Mouse (Mus musculus) adrenal gland, adult (tissue): ENCODE results near the gene Slc9a9.
"Not testable (repeated sequence)": the region's sequence is repeated elsewhere in the genome, so short reads cannot be mapped to it uniquely, and the experiment has no call there.

Experiments used
- DNase-seq, 2 experiments: peaks; one replicate each; pipeline ENCODE4 v3.0.0; 2022 to 2023; ENCODE audit warnings: low spot score in 1 of 2; ENCODE audit not compliant: inconsistent age in 2 of 2

Gene Slc9a9

DNA sequence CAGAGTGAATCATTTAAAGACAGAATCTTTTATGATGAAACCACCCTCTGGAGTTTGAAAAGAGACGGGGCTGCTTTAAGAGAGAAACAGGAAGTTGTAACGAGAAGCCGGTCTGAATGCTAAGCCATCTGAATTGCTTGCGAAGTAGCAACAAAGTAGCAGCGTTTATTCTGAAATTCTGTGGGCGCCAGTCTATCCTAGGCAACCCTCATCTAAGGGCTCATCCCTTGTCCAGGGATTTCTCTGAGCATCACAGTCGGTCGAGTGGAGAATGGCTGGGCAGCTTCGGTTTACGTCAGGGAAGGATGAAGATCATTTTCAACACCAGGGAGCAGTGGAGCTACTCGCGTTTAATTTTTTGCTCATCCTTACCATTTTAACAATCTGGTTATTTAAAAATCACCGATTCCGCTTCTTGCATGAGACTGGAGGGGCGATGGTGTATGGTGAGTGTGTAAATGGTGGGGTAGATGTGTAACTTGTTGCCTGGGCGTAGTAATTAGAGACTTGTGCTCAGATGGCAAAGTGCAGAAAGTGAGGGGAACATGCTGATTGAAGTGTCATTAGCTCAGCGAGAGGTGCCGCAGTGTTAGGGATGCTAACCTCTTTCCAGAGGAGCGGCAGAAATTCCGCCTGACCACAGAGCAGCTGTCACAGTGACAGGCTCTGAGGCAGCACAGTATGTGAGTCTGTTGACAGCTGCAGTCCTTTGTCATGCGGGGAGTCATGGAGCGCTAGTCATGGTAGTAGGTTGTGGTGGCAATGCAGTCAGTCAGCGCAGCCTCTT, at the start of gene Slc9a9:
Gene Slc9a9, plus strand, starts transcription at position 119 of the 787 bp plus-strand sequence.
- peak; percentile 25 to 68 for DNase-seq

DNA sequence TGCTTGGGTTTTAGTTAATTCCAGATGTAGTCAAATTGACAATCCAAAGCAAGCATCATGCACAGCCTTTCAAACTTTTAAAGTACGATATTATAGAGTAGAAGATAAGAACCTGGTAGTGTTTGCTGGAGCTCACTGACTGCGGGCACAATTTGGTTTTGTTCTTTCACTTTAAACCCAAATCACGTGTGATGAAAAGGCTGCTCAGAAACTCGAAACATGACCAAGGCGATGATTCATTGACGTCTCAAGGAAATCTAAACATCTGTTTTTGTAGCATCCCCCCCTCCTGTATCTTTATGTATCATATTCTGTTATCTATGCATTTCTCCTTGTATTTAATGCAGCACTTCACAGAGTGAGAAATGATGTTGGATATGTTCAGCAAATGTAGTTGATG, 49.4 kb upstream of the Slc9a9 start:
- DNase-seq, result no peak

DNA sequence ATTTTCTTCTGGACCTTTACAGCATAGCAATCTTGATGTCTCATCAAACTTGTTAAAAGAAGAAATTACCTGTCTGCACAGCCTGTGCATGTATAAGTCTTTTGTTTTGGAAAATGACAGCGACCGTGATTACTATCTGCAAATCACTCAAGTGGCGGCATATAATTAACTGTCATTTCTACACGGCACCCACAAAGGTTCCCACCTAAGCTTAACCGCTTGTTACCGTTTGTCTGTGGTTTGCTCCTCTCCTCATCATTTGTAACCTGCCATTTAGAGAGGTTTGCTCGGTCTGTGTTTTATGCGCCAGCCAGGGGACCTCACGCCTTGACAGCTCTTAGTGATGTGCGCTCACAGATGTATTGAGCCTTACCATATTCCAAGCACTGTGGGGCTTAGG, 48.9 kb upstream of the Slc9a9 start:
- DNase-seq, result no peak

DNA sequence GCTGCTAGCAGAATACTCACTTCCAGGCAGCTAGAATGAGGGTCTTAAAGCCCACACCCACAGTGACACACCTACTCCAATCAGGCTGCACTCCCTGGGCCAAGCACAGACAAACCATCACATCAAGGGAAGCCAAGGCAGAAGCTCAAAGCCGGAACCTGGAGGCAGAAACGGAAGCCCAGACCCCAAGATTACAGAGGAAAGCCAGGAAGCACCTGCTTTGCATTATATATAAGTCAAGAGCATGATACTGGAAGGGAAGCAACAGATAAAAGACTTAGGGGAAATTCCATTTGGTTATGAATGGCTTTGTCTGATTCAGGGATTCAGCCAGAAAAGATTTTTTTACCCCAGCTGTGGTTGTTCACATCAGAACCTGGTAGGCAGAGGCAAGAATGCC, 47.8 kb upstream of the Slc9a9 start:
- DNase-seq, result no peak

DNA sequence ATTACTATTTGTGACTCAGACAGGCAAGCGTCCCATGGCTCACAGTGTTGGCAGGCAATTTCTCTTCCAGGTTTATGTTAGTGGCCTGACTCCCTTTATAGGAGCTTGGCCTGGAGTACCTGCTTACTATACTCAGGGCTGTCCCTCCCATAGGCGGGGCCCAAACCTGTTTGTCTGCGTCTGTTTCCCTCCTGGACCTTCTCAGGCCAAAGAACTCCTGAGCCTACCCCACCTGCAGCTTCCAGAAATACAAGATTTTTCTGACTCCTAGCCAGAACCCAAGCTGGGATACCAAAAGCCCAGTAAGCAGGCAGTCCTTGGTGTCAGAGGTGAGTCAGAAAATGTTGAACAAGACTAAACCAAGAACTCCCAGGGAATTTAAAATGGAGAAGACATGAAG, 43.0 kb upstream of the Slc9a9 start:
- no peak for DNase-seq

DNA sequence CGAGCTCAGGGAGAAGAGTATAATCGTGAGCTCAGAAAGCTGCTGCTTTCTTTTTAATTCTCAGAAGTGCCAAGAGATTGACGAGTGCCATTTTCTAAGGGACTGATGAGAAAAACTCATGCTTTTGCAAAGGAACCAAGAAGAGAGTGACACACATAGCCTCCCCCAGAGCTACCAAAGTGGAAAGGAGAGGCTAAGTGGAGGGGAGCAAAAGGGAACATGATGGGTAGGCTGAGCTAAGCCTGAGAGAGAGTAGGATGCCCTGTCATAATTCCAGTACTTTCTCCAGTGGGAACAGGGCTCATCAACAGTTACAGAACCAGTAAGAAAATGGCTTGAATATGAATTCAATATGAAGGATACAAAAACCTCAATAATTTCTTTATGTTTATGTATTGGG, 40.8 kb upstream of the Slc9a9 start:
- DNase-seq, result no peak

DNA sequence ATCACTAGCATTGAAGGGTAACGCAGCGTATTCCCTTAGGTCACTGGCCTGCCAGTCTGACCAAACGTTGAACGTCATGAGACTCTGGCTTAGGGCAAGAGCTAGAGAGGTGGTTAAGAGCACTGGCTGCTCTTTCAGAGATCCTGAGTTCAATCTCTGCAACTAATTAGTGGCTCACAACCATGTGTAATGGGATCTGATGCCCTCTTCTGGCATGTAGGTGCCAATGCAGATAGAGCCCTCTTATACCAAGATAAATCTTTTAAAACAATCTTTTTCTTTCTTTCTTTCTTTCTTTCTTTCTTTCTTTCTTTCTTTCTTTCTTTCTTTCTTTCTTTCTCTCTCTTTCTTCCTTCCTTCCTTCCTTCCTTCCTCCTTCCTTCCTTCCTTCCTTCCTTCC, 35.4 kb upstream of the Slc9a9 start:
- DNase-seq, result not testable (repeated sequence)

DNA sequence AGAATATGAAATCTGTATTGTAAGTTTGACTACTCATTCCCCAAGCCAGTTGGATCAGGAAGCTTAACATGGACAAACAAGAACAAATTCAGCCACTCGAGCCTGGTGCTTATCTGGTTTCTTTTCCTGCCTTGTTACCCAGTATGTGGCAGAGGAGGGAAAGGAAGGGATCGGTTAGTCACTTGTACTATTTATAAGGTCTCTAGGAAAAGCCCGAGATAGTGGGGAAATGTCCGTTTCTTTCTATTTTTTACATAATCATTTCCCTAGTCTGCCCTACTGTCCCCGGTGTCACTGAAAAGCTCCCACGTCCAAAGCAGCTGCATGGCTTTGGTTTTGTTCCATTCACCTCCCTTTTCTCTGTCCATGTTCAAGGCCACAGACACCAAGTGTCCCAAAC, 24.1 kb upstream of the Slc9a9 start:
- peak in 1 of 2 experiments; percentile 35 for DNase-seq

DNA sequence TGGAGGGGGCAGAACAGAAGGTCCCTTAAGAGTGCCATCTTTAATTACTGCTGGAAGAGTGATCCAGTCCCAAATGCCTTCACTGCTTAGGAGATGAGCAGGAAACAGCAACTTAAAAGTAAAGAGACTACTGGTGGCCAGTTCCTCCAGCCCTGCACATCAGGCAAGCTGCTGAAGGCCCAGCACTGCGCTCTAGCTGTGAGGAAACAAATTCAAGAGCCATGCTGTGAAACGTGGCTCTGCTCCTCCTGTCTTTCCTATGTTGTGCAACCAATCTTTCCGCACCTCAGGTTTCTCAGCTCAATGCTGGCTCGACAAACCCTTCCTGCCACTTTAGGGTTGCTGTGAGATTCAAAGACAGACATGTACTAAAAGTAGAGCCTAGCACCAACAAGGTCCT, 22.3 kb upstream of the Slc9a9 start:
- DNase-seq, result no peak

DNA sequence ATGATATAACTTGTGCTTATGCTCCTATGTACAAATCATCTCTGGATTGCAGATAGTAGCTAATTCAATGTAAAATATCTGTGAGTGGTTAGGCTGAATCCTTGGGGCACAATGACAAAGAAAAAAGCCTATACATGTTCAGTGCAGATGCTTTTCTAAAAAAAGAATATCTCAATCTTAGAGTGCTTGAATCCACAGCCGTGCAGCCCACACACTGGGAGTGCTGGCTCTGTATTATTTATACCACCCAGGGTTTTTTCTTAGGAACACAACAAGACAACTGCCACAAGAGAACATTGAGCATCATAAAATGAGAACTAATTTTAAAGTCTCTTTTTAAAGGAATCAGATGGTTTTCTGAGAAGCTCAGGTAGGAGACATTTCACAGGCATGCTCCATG, 19.7 kb upstream of the Slc9a9 start:
- no peak for DNase-seq

DNA sequence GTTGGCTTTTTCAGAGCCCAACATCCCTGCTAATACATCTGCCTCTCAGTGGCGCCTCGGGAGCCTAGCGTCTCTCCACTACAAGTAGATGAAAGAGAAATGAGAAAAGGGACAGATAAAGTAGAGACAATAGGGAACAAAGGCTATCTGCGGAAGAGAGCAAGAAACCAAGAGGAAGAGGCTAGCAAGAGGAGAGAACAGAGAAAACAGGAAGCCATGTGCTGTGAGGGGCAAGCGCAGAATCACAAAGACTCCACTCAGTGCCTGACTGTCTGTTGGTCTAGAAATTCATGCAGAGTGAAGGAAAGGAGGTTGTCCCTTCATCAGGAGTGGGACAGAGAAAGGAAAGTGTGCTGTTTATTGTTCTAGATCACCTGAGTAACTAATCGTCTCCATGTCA, 16.5 kb upstream of the Slc9a9 start:
- DNase-seq, result no peak

DNA sequence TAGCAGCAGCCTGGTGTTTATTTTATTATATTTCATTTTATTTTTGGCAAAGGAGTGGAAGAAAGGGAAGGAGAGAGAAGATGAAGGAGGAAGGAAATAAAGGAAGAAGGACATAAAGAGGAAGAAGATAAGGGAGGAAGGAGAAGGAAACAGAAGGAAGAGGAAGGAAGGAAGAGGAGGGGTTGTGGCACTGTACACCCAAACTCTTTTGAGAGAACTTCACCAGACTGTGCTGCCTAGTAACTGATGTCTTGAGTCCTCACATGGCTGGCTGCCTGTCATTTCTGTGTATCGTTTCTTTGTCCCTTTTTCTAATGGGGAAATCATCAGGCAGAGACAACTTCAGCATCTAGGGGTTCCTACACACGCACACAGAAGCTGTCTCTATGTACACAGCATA, 15.9 kb upstream of the Slc9a9 start:
- DNase-seq, result no peak

DNA sequence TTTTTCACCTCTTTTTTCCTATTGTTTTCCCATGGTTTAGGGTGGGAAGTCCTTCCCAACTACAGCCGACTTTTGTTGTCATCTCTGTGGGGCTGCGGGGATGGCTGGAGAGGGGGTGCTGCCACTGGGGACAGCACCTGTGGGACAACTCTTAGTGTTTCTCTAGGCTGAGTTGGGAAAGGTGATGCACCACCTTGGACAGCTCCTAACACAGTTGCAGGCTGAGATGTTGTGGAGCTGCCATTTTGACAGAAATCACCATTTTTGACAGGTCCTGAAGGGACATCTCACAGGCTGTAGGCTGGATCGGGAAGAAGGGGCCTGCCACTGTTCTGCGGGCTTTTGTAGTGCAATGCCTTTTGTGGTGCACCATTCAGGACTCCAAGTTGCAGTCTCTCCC, 13.4 kb upstream of the Slc9a9 start:
- no peak for DNase-seq

DNA sequence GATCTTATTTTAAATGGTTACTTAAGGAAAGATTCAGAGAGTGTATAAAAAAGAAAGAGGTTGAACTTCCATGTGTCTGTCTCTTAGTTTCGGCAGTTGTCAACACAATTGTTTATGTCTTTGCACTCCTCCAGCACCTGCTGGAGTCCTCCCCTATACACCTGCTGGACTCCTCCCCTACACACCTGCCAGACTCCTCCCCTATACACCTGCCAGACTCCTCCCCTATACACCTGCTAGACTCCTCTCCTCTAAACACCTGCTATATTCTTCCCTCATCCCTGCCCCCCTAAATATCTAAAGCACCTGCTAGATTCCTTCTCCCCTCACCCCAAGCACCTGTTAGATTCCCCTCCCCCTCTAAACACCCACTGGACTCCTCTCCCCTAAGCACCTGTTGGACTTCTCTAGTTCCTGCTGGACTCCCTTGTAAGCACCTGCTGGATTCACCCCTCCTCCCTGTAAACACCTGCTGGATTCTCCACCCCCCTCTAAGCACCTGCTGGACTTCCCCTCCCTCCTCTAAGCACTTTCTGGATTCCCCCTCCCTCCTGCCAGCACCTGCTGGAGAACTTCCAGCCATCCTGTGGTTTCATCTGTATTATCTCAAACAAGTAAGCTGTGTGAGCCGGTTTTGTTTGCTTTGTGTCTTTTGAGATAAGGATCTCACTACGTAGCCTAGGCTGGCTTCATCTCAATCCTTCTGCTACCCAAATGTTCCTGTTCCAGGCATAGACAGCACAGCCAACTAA, 10.1 kb upstream of the Slc9a9 start:
- DNase-seq, result no peak

DNA sequence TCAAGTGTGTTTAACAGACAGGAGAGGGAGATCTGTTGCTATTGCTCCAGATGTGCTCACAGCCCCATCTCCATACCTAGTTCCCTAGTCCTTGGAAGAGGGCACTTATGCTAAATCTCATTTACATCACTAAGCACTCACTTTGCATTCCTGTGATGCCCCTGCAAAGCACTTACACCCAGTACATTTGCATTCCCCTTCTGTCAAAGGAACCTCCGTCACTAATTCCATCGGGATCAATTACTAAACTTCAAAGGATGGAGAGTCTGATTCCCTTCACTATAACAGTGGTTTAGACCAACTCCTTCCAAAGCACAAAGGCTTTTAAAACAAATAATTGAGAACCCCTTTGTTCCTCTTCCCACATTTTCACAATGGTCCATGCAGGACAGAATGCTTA, 7.9 kb upstream of the Slc9a9 start:
- DNase-seq, result no peak

DNA sequence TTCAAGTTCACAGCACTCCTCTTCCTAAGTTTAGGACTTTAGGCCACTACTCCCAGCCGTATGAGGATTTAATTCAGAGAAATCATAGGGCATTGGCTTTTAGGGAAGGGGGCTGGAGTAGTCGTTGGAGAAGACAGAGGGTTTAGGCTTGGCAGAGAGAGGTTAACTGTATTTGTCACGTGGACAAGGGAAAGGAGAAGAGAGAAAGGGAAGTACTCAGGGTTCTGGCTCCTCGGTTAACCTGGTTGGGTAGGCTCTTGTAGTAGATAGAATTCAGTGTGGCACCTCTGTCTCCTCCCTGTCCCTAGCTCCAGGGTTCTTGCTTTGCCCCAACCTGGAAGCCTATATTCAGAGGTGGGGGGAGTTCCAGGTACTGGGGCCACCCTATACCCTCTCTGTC, 4.5 kb upstream of the Slc9a9 start:
- DNase-seq, result no peak

DNA sequence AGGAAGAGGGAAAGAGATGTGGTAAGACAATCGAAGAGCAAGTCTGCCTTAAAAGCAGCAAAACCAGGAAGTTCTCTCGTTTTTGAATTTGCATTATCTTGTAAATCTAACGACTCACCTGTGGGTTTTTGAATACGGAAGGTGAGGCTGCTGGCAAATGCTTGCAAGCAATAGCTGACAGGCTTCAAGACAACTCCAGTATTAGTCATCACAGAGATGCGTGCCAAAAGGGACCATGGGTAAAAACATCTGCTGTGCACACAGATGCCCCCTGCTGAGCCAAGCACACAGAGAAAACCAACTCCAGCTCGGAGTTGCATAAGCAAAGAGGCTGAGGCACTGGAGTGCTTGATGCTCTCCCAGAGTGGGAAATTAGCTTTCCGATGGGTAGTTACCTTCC, 1.1 kb upstream of the Slc9a9 start:
- DNase-seq, result peak; percentile 23 to 58

DNA sequence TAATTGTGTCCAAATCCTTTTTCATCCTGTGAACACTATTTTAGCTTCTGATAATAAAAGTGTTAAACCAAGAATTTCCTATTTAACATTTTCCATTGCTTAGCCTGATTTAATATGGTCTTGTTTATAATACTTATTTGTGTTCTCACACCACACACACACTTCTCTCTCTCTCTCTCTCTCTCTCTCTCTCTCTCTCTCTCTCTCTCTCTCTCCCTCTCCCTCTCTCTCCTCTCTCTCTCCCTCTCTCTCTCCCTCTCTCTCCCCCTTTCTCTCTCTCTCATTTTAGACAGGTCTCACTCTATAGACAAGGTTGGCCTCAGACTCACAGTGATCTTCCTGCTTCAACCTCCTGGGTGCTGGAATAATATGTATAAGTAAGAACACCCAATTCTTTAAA, 995 bp downstream of the Slc9a9 start:
- no peak for DNase-seq

DNA sequence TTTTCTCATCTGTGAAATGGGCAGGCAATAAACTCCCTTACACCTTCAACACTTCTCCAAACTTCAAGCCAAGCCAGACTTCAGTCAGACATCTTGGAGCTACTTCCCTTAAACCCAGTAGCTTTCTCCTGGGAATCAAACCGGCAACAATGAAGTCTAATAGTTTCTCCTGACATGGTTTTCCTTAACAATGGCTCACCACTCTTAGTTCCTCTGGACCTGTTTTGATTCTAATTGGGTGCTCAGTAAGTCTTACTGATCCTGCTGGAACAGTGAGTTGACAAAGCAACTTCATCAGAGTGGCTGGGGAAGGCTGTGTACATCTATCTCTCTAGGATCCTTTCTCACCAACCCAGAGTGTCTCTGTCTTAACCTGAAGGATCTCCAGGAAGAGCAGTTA, 5.0 kb downstream of the Slc9a9 start:
- DNase-seq, result no peak

DNA sequence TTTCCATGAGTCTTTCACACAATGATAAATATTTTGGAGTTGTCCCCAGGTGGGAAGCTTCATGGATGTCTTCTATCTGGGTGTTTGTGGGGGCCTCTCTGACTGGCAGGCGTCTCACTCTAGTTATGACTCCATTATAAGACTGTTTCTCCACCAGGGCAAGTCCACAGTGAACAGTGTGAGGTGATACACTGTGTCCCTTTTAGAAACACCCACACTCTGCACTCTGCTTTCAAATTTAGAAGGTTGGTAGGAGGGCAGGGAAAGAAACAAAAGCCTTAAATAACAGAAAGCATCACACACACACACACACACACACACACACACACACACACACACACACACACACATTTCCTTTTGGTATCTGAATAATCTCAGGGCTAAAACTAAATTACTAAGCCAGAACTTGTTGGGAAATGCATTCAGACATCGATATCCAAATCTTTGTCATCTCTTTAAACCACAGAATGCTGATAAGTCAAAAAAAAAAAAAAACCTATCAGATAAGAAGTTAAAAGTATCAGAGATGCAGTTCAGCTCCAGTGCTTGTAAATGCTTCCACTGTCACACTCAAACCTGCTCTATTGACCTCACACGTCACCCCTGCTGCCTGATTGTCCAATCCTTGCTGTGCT, 8.4 kb downstream of the Slc9a9 start:
- no peak for DNase-seq

DNA sequence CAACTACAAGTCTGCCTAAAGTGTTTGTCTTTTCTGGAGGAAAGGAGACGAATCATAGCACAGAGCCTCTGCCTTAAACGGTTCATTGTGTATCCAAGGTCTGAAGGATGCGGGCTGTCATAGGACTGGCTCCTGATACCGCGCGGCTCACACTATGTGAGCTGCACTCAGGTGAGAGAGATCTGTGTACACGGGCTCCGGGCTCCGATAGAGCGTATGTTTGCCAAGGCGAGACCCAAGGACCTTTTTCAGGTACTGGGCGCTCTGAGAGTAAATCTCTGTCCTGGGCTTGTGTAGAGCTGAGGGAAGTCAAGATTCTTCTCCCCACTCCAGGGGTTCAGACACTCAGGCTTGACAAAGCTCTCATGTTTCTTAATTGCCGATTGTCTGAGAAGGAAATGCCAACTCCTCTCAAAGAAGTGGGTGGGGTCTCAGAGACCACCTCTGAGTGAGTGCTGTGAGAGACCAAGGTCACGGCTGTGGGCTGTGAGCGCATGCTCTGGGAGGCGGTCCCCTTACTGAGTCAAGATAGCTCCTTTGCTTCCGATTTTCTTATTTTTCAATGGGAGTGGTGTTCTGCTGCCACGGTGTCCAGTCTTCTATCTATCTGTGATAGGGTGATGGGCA, 10.9 kb downstream of the Slc9a9 start:
- DNase-seq, result no peak

DNA sequence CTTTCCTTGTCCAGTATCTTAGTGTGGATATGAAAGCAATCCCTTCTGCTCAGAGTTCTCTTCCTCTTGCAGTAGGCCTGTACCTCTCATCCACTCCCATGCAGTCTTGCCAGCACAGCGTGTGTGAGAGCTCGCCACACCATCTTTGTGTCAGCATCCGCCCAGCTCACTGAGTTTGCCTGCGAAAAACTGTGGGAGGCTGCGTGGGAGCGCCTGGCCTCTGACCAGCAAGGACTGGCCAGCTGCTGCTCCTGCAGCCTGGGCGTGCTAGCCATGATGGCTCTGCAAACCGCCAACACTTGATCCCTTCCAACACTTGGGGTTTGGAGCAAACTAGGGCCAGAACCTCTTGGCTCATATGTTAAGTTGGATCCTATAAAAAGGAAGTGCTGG, 11.4 kb downstream of the Slc9a9 start:
- DNase-seq, result no peak
